Mouse (Mus musculus) NIH3T3 (cell line): ENCODE measurements around the gene Ntn1.

Experiments
- DNase-seq: peaks from one replicate; pipeline ENCODE4 v3.0.0-alpha.2; 2012; ENCODE audit warnings: low read depth

The Ntn1 gene

DNA sequence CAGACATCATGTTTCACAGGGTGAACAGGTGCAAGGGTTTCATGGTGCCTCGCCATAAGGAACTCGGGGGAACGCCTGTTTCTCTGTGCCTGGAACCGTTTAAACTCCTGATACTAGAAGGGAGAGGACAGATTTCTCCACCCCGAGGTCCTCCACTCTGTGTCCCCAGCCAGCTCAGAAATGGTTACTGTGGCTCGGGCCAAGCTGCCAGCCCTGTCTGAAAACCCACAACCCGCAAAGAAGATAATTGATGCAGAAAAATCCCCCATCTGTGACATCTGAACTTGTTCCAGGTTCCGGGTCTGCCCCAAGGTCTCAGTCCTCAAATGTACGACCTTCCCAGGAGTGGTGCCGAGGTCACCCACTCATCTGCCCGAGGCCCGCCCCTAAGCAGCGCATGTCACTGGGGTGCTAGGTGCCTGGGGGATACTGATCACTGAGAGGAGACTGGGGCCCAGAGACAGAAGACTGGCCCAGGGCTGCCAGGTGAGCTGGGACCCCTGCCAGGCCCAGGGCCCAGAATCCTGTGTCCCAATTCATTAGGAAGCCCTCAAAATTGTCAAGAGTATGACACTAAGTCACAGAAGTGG lies 68.9 kb downstream of the Ntn1 start:
- DNase-seq = no peak

DNA sequence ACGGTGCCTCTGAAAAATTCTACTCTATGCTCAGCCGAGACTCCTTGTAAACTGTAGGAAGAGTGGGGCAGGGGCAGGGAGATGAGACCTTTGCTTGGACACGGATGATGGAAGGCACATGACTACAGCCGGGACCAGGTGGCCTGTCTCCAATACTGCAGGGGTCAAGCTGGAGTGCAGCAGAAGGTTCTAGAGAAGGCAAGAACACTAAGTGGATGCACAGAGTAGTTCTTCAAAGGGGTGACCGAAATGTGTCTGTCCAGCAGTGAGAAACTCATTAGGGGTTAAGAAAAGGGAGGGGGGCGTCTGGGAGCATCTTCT lies 69.5 kb downstream of the Ntn1 start:
- DNase-seq = no peak

GRCm38 (mm10) chr11:68330398-68331116 lies 70.1 kb downstream of the Ntn1 start:
- DNase-seq = no peak

- no peak for DNase-seq
These were observed 75.8 kb downstream of the Ntn1 start for GRCm38 (mm10) chr11:68324863-68325262.

DNA sequence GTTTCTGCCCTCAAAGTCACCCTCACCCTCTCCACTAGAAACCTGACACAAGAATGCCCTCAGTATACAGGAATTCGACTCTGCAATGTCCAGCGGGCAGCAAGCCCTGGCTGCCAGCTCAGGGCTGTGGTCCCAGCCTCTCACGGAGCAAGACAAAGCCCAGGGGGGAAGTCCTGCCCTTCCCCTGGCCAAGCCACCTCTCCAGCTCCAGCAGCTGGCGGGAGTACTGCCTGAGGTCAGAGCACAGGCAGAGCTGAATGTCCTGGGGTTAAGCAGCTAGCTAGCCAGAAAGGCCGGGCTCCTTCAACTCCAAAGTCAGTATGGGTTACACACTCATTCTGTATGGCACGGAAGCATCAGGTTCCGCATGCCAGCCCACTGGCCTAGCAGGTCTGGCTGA lies 79.2 kb downstream of the Ntn1 start:
- no peak for DNase-seq

DNA sequence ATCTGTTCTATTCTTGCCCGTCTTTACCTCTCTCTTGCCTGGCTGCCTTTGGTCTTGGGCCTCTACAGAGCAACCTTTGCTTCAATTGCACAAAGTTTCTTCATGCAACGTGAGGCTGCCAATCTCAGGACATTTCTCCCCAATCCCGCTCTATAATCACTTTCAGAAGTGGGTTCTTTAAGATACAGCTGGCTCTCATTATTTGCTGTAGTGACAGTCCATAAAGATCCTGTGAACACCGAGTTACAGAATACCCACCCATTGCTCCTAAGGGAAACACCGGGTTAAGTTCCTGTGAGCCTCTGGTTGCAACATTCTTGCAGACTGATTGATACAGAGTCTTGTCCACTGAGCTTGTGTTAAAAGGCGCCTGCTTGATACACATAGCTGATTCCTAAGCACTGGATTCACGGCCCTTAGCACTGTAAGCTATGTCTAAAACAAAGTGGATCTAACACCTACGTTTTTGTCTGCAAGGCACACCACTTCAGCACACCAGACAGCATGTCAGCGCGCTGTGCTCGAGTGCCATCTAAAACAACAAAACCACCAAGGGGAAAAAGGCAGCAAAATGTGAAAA lies 85.0 kb downstream of the Ntn1 start:
- peak; percentile 36 for DNase-seq

DNA sequence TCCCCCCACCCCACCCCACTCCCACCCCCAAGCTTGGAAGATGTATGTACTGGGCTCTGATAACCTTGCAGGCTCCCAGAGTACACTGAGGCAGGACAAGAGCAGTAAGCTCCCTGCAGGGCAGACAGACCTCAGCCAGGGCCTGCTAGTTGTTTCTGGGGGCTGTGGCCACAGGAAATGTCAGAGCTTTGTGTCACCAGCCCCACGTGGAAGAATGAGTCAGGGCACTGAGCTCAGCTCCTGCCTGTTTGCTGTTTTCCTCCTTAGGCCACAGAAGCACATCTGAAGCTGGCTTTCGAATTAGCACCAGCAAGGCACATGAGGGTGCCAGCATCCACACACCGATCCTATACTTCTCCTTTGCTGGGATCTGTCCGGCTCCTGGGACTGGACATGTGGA lies 86.8 kb downstream of the Ntn1 start:
- DNase-seq = peak; percentile 78

GRCm38 (mm10) chr11:68313065-68313464 lies 87.6 kb downstream of the Ntn1 start:
- DNase-seq = peak; percentile 41

DNA sequence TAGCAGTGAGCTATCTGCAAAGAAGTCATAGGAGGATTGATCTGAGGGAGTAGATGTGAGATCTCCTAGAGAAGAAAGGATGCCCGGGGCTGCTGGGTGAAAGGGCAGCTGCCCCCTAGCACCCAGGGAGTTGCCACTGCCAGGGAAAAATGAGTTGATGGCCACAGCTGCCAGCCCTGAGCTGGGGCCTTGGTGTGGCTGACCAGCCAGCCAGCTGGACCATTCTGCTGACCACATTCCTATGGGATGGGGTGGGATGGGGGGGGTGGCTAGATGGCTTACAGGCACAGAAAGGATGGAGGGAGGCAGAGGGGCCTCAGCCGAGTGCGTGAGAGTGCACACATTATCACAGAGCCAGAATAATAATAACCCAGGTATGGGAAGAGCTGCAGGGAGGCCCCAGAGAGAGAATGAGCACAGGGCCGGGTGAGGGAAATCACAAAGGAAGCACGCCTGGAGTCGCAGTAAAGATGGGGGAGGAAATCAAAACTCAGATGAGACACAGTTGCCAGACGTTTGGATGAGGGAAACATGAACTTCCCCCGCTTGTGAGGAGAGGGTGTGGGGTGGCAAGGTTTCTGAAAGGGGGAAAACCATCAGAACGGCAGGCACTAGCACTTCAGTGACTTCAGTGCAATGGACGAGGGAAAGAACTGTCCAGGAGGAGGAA lies 91.6 kb downstream of the Ntn1 start:
- DNase-seq = peak; percentile 25

DNA sequence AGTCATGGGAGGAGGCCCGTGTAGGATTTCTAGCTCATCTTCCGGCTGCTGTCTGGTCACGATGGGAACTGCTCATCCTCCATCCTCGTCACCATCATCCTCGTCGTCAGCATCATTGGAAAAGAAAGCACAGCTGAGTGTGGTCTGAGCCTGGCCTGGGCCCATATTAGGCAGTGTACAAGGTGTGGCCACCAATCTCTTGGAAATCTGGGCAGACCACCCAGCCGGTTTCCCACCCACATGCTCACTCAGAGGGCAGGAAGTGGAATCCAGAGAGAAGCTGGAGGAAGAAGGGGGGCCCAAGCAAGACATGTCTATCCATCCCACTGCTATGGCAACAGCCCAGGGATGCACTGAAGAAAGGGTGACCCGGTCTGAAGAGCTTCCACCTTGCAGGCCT lies 94.6 kb downstream of the Ntn1 start:
- no peak for DNase-seq

DNA sequence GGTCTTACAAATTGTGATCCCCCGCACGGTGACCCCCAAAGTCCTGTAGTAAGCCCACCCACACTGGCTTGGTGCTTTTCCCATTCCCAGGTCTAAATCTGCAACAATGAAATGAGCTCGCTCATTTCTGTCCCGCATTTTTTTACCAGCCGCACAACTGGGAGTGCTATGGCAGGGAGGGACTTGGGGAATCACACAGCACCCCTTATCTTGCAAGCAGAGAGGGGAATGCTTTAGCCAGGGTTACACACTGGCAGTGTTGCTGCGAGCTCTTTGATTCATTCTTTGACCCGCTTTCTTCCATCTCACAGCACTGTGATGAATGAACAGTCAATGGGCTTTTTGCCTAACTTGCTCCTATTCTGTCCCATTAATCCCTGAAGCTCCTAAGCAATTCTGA lies 98.3 kb downstream of the Ntn1 start:
- DNase-seq = no peak

DNA sequence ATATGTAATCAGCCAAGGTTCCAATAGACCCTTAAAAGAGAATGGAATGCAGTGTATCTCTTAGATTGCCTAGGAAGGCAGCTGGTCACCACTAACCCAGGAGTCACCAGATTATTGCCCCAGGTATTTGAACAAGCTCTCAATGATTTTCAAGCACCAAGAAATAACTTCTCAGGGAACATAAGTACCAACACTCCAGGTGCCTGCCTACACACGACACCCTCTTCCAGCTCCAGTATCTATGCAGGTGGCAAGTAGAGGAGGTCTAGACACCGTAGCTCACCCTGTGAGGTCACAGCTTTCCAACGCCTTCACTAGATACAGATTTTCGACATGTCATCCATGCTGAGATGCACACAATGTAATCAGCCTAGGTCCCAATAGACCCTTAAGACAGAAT lies 99.0 kb downstream of the Ntn1 start:
- no peak for DNase-seq

DNA sequence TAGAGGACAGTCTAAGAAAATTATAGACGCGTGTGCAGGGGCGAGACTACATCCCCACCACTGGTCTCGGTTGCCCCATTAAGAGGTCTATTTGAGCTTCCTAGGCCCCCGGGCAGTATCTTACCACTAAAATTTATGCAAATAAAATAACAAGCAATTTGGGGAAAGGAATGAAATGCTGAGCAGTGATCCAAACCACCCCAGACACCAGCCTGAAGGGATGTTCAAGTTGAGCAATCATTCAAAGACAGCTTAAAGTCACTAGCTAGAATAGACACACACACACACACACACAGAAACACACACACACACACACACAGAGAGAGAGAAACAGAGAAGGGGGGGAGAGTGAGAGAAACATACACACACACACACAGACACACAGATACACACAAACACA lies 105.1 kb downstream of the Ntn1 start:
- no peak for DNase-seq

DNA sequence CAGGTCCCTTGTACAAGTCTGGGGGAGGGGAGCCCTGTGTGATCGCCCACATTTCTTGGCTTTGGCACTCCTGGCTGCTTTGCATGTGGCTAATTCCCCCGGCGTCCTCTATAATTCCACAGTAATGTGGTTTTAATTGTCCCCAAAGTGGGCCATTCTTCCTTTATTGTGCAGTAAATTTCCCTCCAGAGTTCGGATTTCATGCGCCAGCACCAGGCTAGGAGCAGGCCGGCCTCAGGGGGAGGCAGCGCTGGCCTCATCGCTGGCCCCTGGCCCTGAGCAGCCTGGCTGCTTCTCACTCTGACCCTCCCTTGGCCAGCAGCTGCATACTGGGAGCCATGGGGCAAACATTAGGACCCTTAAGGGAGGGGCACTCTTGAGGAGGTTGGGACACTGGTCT lies 110.0 kb downstream of the Ntn1 start:
- no peak for DNase-seq

GRCm38 (mm10) chr11:68287331-68287730 lies 113.3 kb downstream of the Ntn1 start:
- peak; percentile 63 for DNase-seq

DNA sequence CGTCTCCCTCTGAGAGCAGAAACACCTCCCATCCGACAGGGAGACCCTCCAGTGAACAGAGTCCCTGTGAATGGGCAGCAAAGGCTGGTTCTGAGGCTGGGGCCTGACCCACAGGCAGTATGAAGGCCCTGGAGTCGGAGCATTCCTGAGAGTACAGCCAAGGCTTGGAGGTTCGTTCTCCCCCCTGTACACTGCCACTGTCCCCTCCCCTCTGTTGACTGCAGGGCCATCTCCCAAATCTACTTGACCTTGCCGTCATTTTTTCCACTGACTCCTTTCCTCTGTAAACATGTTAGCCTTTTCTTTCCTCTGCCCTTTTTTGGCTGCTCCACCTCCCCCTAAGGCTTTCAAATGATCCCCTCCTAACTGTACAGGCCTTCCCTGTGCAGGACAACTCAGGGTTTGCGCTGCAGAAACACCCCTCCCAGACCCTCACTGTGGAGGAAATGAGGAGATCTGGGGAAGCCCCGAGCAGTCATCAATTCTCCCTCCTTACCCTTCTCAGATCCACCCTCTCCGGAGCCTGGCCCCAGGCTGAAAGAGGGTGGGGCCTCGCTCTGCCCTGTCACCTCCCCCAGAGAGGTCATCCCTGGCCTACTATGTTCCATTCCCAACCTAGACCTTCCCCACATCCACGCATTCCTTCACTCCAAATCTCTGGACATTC lies 114.3 kb downstream of the Ntn1 start:
- DNase-seq = peak; percentile 23

- no peak for DNase-seq
These were observed 114.9 kb downstream of the Ntn1 start for GRCm38 (mm10) chr11:68285754-68286141.

GRCm38 (mm10) chr11:68280001-68280510 lies 120.6 kb downstream of the Ntn1 start:
- no peak for DNase-seq

DNA sequence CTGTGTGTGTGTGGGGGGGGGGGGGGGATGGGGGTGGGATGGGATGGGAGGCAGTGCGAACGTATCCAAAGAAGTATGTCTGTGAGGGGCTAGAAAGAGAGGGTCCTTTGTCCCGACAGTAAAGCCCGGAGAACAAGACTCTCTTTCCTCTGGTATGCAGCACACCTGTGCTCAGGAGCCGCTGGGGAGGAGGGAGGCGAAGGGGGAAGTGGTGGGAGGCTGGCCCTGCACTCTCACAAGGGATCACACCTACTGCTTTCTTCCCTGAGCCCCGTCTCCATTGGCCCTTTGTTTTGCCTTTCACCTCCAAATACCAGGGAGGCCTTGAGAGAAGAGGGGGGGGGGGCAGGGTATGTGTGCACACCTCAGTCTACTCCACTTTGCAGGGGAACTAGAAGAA lies 123.7 kb downstream of the Ntn1 start:
- no peak for DNase-seq

GRCm38 (mm10) chr11:68274331-68274811 lies 126.3 kb downstream of the Ntn1 start:
- DNase-seq = no peak

GRCm38 (mm10) chr11:68273855-68274254 lies 126.8 kb downstream of the Ntn1 start:
- no peak for DNase-seq

DNA sequence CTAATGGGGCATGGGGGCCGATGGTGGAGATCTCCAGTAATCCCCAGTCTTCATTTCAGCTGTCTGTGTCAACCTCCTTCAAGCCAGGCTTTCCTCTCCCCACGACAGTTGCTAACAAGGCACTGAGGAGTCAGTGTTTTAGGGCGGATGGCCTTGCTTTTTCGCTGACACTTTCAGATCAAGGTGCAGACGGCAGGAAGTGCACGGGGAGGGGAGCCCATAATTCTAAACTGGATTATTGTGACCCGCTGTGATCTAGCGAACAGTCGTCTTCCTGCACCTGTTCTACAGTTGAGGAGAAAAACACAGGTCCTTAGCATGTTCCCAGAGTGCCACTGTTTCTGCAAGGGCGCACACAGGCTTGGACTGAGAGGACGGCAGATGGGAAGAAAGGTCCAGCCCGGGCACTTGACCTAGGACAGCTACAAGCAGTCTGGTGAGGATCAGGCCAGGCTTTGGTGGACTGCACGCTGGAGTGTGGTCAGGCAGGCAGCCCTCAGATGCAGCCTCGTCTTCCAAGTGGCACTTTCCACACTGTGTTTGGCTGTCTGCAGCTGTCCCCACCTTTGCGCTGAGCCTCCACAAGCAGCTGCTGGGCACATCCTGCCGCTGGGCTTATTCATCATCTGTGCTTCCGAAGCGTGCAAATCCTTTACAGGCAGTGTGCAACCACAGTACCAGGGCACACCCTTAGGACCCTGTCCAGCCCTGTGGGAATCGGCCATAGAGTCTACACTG lies 129.7 kb downstream of the Ntn1 start:
- no peak for DNase-seq
